Mouse (Mus musculus) E14TG2a.4 (cell line): ENCODE results near the gene Slc4a1ap.
A peak's percentile ranks its signal among the peaks of the same experiment; 100 is the strongest.

ENCODE experiments used
- H3K27me3 ChIP-seq: 2 replicates; pipeline ENCODE4 v1.6.1; 2014; ENCODE audit warnings: low read length, control low read depth; ENCODE audit not compliant: insufficient read depth
- H3K36me3 ChIP-seq: 2 replicates; pipeline ENCODE4 v1.6.1; 2014; ENCODE audit warnings: low read length, control low read depth; ENCODE audit not compliant: insufficient read depth
- H3K4me1 ChIP-seq: replicated peaks from 2 replicates; pipeline ENCODE4 v1.6.1; 2014; ENCODE audit warnings: low read depth, low read length, control low read depth
- H3K4me3 ChIP-seq: replicated peaks from 2 replicates; pipeline ENCODE4 v1.5.1; 2014; ENCODE audit warnings: mild to moderate bottlenecking, low read length
- H3K9me3 ChIP-seq: 2 replicates; pipeline ENCODE4 v1.6.1; 2014; ENCODE audit warnings: low read length, control low read depth
- CTCF ChIP-seq: conservative IDR thresholded peaks from 2 replicates; pipeline ENCODE4 v1.5.1; 2014; ENCODE audit warnings: low read length
- NANOG ChIP-seq: IDR thresholded peaks from 2 replicates; pipeline ENCODE4 v1.6.1; 2014; ENCODE audit warnings: borderline replicate concordance, low read length, mixed read lengths
- POU5F1 ChIP-seq: IDR thresholded peaks from 2 replicates; pipeline ENCODE4 v1.6.1; 2014; ENCODE audit warnings: low read length, borderline replicate concordance

Gene Slc4a1ap

DNA sequence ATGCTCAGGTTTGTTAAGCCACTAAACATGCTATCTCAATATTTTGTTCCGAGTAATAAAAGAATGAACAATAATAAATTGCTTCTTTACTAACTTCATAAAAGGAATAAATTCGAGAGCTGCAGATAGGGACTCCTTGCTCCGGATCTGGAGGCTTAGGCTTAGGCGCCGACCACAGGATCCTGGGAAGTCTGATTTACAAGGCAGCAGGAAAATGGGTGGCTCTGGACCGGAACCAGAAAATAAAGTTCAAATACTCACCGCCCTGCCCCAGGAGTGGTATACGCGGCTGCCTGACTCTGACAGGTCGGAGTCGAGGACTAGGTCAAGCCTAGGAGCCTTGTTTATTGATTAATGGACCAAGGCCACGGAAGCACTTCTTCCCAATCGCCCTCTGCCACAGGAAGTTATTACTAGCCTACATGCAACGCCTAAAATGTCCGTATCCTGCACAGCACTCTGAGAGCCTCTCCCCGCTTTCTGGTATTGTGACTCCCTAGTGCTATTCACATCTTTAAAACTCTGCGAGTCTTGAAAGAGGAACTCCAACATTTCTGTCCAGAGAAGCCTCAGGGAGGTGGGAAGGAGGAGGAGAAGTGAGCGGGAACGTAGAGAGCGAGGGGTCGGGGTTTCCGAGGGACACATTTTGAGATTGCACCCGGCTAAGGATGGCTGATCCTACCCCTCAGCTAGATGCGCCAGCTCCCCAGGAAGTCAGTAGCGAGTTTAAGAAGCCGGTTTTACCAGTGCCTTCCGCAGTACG is at the start of gene Slc4a1ap:
Slc4a1ap (plus strand) TSS at position 642 of the 763 bp plus-strand sequence.
- Histone ChIP-seq H3K9me3 (no peaks in the 10 kb centered on the region), H3K4me1 (peaks cover 38% of the 10 kb centered on the region), H3K4me3 (peak within 1 kb of the TSS; percentile 100), H3K27me3 (no peaks in the 10 kb centered on the region), H3K36me3 (peaks cover 51% of the 10 kb centered on the region)
- TF ChIP-seq NANOG, result no peak
- TF ChIP-seq POU5F1, result peak; percentile 45; the same call in 1 of the 2 replicates
- TF ChIP-seq CTCF, result no peak

DNA sequence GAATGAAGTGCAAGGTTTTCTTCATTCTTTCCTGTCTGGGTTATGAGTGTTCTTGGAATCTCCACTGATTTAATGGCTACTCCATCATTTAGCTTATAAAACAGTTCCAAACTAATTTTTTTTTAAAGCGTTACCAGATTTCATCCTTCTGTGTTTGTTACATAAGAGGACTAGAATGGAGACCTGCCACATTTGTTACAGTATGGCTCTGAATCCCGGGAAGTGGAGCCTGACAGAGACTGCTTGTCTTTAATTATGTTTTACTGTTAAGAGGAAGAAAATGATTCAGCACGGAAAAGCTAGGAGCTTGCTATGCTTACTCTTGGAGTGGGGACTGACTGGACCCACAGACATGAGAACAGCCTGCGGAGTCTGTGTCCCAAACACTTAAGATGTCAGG is 46.3 kb upstream of the Slc4a1ap start:
- no peak overlapping the region for H3K4me3 ChIP-seq
- no peak for TF ChIP-seq POU5F1
- no peak for TF ChIP-seq NANOG
- TF ChIP-seq CTCF, result no peak
- H3K36me3 ChIP-seq, result peaks cover 94% of the 10 kb centered on the region
- no peaks in the 10 kb centered on the region for H3K27me3 ChIP-seq
- peaks cover 24% of the 10 kb centered on the region for H3K4me1 ChIP-seq
- no peaks in the 10 kb centered on the region for H3K9me3 ChIP-seq

DNA sequence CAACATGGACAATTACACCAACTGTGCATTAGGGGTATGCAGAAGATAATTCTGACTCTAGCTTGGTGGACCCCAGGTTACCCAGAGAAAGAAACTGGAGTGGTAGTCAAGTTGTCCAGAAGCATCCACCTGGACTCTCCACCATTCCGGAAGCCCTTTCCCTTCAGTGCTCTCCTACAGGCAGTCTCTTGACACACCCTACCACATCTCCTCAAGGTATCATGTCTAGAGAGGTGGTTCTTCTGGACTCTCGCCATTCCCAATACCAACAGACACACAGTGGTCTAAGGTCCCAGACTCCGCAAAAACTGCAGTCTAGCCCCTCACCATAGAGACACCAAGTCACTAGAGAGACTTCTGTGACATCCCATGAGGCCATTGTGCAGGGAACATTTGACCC is 41.4 kb upstream of the Slc4a1ap start, which contains the start of gene 4930548H24Rik:
4930548H24Rik (plus strand) TSS at position 301 of the 400 bp plus-strand sequence.
- TF ChIP-seq NANOG, result no peak
- no peak for TF ChIP-seq POU5F1
- TF ChIP-seq CTCF, result no peak
- H3K36me3 ChIP-seq, result peaks cover 75% of the 10 kb centered on the region

GRCm38 (mm10) chr5:31487889-31488288 is 38.9 kb upstream of the Slc4a1ap start:
- H3K36me3 ChIP-seq, result peaks cover 50% of the 10 kb centered on the region
- no peaks in the 10 kb centered on the region for H3K27me3 ChIP-seq
- peaks cover 67% of the 10 kb centered on the region for H3K4me1 ChIP-seq
- no peaks in the 10 kb centered on the region for H3K9me3 ChIP-seq
- H3K4me3 ChIP-seq, result peak overlapping the region; percentile 89
- no peak for TF ChIP-seq NANOG
- no peak for TF ChIP-seq POU5F1
- TF ChIP-seq CTCF, result no peak

More for the DNA sequence above, 41.4 kb upstream of the Slc4a1ap start, which contains the start of gene 4930548H24Rik:
- Histone ChIP-seq H3K9me3 (no peaks in the 10 kb centered on the region), H3K27me3 (no peaks in the 10 kb centered on the region), H3K4me1 (peaks cover 59% of the 10 kb centered on the region), H3K4me3 (no peak within 1 kb of the TSS; the same call in 1 of the 2 replicates)

GRCm38 (mm10) chr5:31489116-31489769 is 37.6 kb upstream of the Slc4a1ap start:
- Histone ChIP-seq H3K27me3 (no peaks in the 10 kb centered on the region), H3K36me3 (peaks cover 40% of the 10 kb centered on the region), H3K4me1 (peaks cover 72% of the 10 kb centered on the region), H3K9me3 (no peaks in the 10 kb centered on the region), H3K4me3 (peak overlapping the region; percentile 89)
- TF ChIP-seq POU5F1 (no peak), NANOG (peak; percentile 22; the same call in 1 of the 2 replicates), CTCF (no peak)

- Histone ChIP-seq H3K36me3 (peaks cover 27% of the 10 kb centered on the region), H3K27me3 (no peaks in the 10 kb centered on the region), H3K4me3 (no peak overlapping the region), H3K4me1 (peaks cover 67% of the 10 kb centered on the region), H3K9me3 (no peaks in the 10 kb centered on the region)
- TF ChIP-seq POU5F1 (no peak), NANOG (no peak), CTCF (no peak)
Observed at GRCm38 (mm10) chr5:31492031-31492430, 34.8 kb upstream of the Slc4a1ap start.

GRCm38 (mm10) chr5:31494513-31495297 is 32.1 kb upstream of the Slc4a1ap start, which contains the start of gene Gpn1:
Gene Gpn1, plus strand, starts transcription at chr5:31494741.
- TF ChIP-seq CTCF (no peak), NANOG (no peak), POU5F1 (no peak)
- Histone ChIP-seq H3K4me3 (peak within 1 kb of the TSS; percentile 88), H3K4me1 (peaks cover 52% of the 10 kb centered on the region), H3K36me3 (peaks cover 41% of the 10 kb centered on the region), H3K9me3 (no peaks in the 10 kb centered on the region), H3K27me3 (no peaks in the 10 kb centered on the region)

GRCm38 (mm10) chr5:31504843-31505242 is 22.0 kb upstream of the Slc4a1ap start:
- Histone ChIP-seq H3K27me3 (no peaks in the 10 kb centered on the region), H3K36me3 (peaks cover 100% of the 10 kb centered on the region), H3K9me3 (no peaks in the 10 kb centered on the region), H3K4me3 (peak overlapping the region; percentile 23; the same call in 1 of the 2 replicates), H3K4me1 (peaks cover 35% of the 10 kb centered on the region)
- TF ChIP-seq CTCF (no peak), NANOG (no peak), POU5F1 (no peak)
